Mouse (Mus musculus) G1E (cell line): ENCODE results near the gene Tmtc1.

Experiments used
- CTCF ChIP-seq: IDR thresholded peaks from 2 replicates; pipeline ENCODE4 v1.5.1; 2012; ENCODE audit warnings: low read depth, low read length, inconsistent platforms, mixed read lengths
- GATA1 ChIP-seq: IDR thresholded peaks from 2 replicates; pipeline ENCODE4 v1.6.1; 2012; ENCODE audit warnings: borderline replicate concordance, low read length, inconsistent platforms, mixed read lengths

DNA sequence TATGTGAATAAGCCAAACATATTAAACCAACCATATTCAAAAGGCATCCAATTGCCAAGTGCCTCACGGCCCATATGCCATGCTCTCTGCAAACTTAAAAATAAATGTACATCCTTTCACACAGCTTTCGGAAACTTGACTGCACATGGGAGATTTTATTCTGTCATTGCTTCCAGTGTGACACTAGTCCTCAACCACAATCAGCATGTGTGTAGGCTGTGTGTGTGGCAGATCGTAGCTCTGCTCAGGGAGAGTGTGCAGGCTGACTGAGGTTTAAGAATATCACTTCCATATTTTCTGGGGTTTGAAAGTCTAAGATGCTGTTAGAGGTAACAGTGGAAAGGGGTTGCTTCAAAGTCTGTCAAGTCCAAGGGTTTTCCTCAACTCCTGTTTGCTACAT is 188.1 kb downstream of the Tmtc1 start:
- TF ChIP-seq CTCF = no peak
- no peak for TF ChIP-seq GATA1
